Mouse (Mus musculus): ENCODE results near the gene Dcpp3. TPM values are rescaled to one million over a fixed set of nuclear protein-coding genes. Genes with fewer than 3 reads are reported as not detected.
"Not testable (repeated sequence)": the region's sequence is repeated elsewhere in the genome, so short reads cannot be mapped to it uniquely, and the experiment has no call there.

Dcpp3 gene
- polyA plus RNA-seq, 1 experiment from 2014 or later = not detected

DNA sequence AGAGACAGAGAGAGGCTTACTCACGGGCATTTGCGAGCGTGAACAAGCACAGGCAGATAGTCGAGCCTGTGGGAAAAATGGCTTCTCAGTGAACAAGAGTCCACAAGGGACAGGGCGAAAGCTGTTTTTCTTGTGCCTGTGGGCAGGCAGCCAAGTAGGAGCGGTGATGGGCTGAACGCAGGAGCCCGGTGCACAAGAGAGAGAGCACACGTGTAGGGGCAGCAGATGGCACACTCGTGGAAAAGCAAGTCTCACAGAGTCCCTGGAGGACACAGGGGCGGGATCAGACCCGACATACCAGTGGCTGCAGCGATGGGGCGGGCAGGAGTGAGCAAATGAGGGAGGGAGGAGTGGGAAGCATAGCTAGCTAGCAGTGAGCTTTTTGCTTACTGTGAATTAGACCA is 7.8 kb downstream of the Dcpp3 start:
- peak overlapping the region; percentile 88 for H3K4me2 ChIP-seq (ENCODE audit: low read depth, low read length, severe bottlenecking)
- no peaks in the 10 kb centered on the region for H3K9me3 ChIP-seq (ENCODE audit: control insufficient read depth, low read length)
- H3K36me3 ChIP-seq (ENCODE audit: control insufficient read depth, insufficient read depth, low read length) = no peaks in the 10 kb centered on the region
- H3K9ac ChIP-seq (ENCODE audit: low read length) = peak overlapping the region; percentile 63
- no peaks in the 10 kb centered on the region for H3K27me3 ChIP-seq (ENCODE audit: control insufficient read depth, insufficient read depth, low read length)
- peak overlapping the region; percentile 46 for H3K4me3 ChIP-seq (ENCODE audit: low read depth, low read length)
- WGBS = under 1% methylated on average over 14 of the region's 14 CpGs
- peaks cover 5% of the 10 kb centered on the region for H3K4me1 ChIP-seq (replicated peaks; ENCODE audit: control insufficient read depth, insufficient read depth, low read length)
- peak overlapping the region; percentile 96 for H3K27ac ChIP-seq (ENCODE audit: low read depth, low read length)
- ATAC-seq (replicated peaks; ENCODE audit: low FRiP score) (peak; percentile 80), DNase-seq (ENCODE audit: low spot score) (peak; percentile 82)

DNA sequence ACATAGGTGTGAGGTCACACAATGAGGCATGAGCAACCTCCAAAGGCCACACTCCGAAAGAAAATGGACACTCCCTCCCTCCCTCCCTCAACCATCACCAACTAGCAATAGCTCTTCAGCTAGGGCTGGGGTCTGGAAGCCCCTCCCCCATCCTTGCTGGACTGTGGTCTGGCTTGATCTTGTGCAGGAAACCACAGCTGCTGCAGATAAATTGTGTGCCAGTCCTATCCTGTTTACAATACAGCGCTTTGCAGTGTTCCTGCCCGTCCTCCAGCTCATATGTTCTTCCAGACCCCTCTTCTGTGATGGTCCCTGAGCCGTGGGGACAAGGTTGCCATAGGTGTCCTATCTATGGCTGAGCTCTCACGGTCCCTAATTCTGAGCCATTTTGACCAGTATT is 13.9 kb downstream of the Dcpp3 start:
- H3K4me1 ChIP-seq (replicated peaks; ENCODE audit: control insufficient read depth, insufficient read depth, low read length) = no peaks in the 10 kb centered on the region
- H3K4me3 ChIP-seq (ENCODE audit: low read depth, low read length) = no peak overlapping the region
- WGBS = 85% methylated on average over 5 of the region's 5 CpGs
- DNase-seq (ENCODE audit: low spot score) (no peak), ATAC-seq (replicated peaks; ENCODE audit: low FRiP score) (no peak)
- no peaks in the 10 kb centered on the region for H3K9me3 ChIP-seq (ENCODE audit: control insufficient read depth, low read length)
- no peaks in the 10 kb centered on the region for H3K27me3 ChIP-seq (ENCODE audit: control insufficient read depth, insufficient read depth, low read length)
- no peak overlapping the region for H3K4me2 ChIP-seq (ENCODE audit: low read depth, low read length, severe bottlenecking)
- no peaks in the 10 kb centered on the region for H3K36me3 ChIP-seq (ENCODE audit: control insufficient read depth, insufficient read depth, low read length)
- no peak overlapping the region for H3K9ac ChIP-seq (ENCODE audit: low read length)
- no peak overlapping the region for H3K27ac ChIP-seq (ENCODE audit: low read depth, low read length)

DNA sequence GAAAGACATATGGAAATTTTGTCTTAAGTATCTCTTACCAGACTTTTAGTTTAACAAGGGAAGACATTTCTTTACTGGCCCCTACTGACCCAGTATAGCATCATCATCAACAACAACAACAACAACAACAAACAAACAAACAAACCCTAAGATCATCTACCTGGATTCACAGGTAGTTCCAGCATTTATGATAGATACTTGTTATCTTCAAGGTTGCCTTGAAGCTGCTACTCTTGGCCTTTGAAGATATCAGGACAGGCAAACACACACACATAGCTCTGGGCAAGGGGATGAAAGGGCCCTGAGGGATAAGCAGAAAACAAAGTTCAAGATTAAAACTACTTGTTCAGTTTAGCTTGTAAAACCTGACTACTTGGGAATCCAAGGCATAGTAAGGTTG is 24.1 kb downstream of the Dcpp3 start, which contains the start of gene Sbp:
Gene Sbp, plus strand, starts transcription at position 301 of the 400 bp plus-strand sequence.
- no peak for ATAC-seq (replicated peaks; ENCODE audit: low FRiP score)

DNA sequence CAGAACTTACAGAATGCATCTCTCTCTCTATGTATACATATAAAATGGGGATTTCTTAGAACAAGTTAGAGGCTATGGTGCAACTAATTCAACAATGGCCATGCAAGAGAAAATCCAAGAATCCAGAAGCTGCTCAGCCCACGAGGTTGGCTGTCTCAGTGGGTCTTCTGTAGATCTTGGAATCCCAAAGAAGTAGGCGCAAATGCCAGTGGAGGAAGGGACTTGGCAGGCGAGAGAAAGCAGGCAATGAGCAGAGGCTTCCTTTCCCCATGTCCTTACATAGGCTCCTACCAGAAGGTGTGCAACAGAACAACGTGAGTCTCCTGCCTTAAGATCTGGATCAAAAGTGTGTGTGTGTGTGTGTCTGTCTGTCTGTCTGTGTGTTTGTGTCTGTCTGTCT is 30.2 kb downstream of the Dcpp3 start:
- H3K27me3 ChIP-seq (ENCODE audit: control insufficient read depth, insufficient read depth, low read length) = not testable (repeated sequence)
- 77% methylated on average over 4 of the region's 4 CpGs for WGBS

More for the DNA sequence above, 24.1 kb downstream of the Dcpp3 start, which contains the start of gene Sbp:
- Histone ChIP-seq H3K4me2 (ENCODE audit: low read depth, low read length, severe bottlenecking) (no peak within 1 kb of the TSS), H3K9me3 (ENCODE audit: control insufficient read depth, low read length) (no peaks in the 10 kb centered on the region), H3K4me3 (ENCODE audit: low read depth, low read length) (no peak within 1 kb of the TSS), H3K27ac (ENCODE audit: low read depth, low read length) (no peak within 1 kb of the TSS), H3K36me3 (ENCODE audit: control insufficient read depth, insufficient read depth, low read length) (no peaks in the 10 kb centered on the region), H3K27me3 (ENCODE audit: control insufficient read depth, insufficient read depth, low read length) (no peaks in the 10 kb centered on the region), H3K9ac (ENCODE audit: low read length) (no peak within 1 kb of the TSS), H3K4me1 (replicated peaks; ENCODE audit: control insufficient read depth, insufficient read depth, low read length) (no peaks in the 10 kb centered on the region)
- no peak for DNase-seq (ENCODE audit: low spot score)

DNA sequence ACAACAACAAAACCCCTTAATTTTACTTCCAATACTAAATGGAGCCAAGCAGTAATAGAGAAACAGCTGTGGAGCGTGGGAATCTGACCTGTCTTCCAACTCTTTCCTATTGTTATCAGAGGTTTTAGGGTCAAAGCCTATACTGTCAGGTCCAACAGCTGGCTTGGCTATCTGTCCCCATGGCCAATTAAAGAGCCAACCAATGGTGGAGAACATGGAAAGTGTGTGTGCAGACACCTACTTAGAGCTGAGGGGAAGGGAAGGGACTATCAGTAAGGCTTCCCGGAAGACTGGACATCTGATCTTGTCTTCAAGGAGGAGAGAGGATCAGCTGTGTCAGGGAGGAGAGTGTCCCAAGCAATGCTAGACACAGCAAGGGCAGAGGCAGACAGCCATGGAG is 31.8 kb downstream of the Dcpp3 start:
- 84% methylated on average over 2 of the region's 2 CpGs for WGBS
- Histone ChIP-seq H3K9ac (ENCODE audit: low read length) (no peak overlapping the region), H3K4me2 (ENCODE audit: low read depth, low read length, severe bottlenecking) (no peak overlapping the region), H3K27ac (ENCODE audit: low read depth, low read length) (no peak overlapping the region), H3K4me1 (replicated peaks; ENCODE audit: control insufficient read depth, insufficient read depth, low read length) (no peaks in the 10 kb centered on the region), H3K36me3 (ENCODE audit: control insufficient read depth, insufficient read depth, low read length) (no peaks in the 10 kb centered on the region), H3K27me3 (ENCODE audit: control insufficient read depth, insufficient read depth, low read length) (no peaks in the 10 kb centered on the region), H3K4me3 (ENCODE audit: low read depth, low read length) (no peak overlapping the region), H3K9me3 (ENCODE audit: control insufficient read depth, low read length) (no peaks in the 10 kb centered on the region)
- DNase-seq (ENCODE audit: low spot score) = no peak
- ATAC-seq (replicated peaks; ENCODE audit: low FRiP score) = no peak

More for the DNA sequence above, 30.2 kb downstream of the Dcpp3 start:
- ATAC-seq (replicated peaks; ENCODE audit: low FRiP score); H3K4me1 ChIP-seq (replicated peaks; ENCODE audit: control insufficient read depth, insufficient read depth, low read length); H3K4me3 ChIP-seq (ENCODE audit: low read depth, low read length); H3K9me3 ChIP-seq (ENCODE audit: control insufficient read depth, low read length); DNase-seq (ENCODE audit: low spot score); H3K4me2 ChIP-seq (ENCODE audit: low read depth, low read length, severe bottlenecking); H3K27ac ChIP-seq (ENCODE audit: low read depth, low read length); H3K9ac ChIP-seq (ENCODE audit: low read length); H3K36me3 ChIP-seq (ENCODE audit: control insufficient read depth, insufficient read depth, low read length): not testable (repeated sequence)

DNA sequence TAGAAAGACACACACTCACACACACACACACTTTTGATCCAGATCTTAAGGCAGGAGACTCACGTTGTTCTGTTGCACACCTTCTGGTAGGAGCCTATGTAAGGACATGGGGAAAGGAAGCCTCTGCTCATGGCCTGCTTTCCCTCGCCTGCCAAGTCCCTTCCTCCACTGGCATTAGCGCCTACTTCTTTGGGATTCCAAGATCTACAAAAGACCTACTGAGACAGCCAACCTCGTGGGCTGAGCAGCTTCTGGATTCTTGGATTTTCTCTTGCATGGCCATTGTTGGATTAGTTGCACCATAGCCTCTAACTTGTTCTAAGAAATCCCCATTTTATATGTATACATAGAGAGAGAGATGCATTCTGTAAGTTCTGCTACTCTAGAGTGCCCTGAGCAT is 33.6 kb downstream of the Dcpp3 start:
- WGBS = 82% methylated on average over 4 of the region's 4 CpGs

DNA sequence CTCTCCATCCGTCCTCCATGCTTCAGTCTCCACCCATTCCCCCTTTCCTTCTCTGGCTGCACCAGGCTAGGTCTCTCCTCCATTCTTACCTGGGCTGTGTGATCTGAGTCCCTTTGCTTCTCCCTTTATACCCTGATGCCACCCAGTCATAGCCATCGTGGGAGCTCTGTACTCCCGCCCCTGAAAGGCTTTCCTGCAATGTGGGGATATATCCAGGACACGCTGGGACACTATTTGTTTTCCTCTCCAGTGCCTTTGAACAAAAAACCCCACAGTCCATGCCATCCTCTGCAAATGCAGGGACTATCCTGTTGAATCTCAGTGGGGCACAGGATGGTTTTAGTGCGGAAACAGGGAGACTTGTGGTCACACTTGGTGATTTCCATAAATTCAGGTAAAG is 37.9 kb downstream of the Dcpp3 start, which contains the start of gene Sbpl:
Gene Sbpl, minus strand, starts transcription at position 101 of the 400 bp plus-strand sequence.
- Histone ChIP-seq H3K4me3 (ENCODE audit: low read depth, low read length) (no peak within 1 kb of the TSS), H3K27me3 (ENCODE audit: control insufficient read depth, insufficient read depth, low read length) (no peaks in the 10 kb centered on the region), H3K4me1 (replicated peaks; ENCODE audit: control insufficient read depth, insufficient read depth, low read length) (no peaks in the 10 kb centered on the region), H3K4me2 (ENCODE audit: low read depth, low read length, severe bottlenecking) (no peak within 1 kb of the TSS), H3K27ac (ENCODE audit: low read depth, low read length) (no peak within 1 kb of the TSS), H3K36me3 (ENCODE audit: control insufficient read depth, insufficient read depth, low read length) (no peaks in the 10 kb centered on the region), H3K9ac (ENCODE audit: low read length) (no peak within 1 kb of the TSS), H3K9me3 (ENCODE audit: control insufficient read depth, low read length) (no peaks in the 10 kb centered on the region)
- no peak for ATAC-seq (replicated peaks; ENCODE audit: low FRiP score)
- WGBS = 74% methylated on average over 5 of the region's 5 CpGs
- DNase-seq (ENCODE audit: low spot score) = no peak

More for the DNA sequence above, 33.6 kb downstream of the Dcpp3 start:
- H3K4me1 ChIP-seq (replicated peaks; ENCODE audit: control insufficient read depth, insufficient read depth, low read length); H3K4me3 ChIP-seq (ENCODE audit: low read depth, low read length); H3K9me3 ChIP-seq (ENCODE audit: control insufficient read depth, low read length); DNase-seq (ENCODE audit: low spot score); H3K4me2 ChIP-seq (ENCODE audit: low read depth, low read length, severe bottlenecking); H3K27me3 ChIP-seq (ENCODE audit: control insufficient read depth, insufficient read depth, low read length); ATAC-seq (replicated peaks; ENCODE audit: low FRiP score); H3K36me3 ChIP-seq (ENCODE audit: control insufficient read depth, insufficient read depth, low read length); H3K9ac ChIP-seq (ENCODE audit: low read length); H3K27ac ChIP-seq (ENCODE audit: low read depth, low read length): not testable (repeated sequence)

DNA sequence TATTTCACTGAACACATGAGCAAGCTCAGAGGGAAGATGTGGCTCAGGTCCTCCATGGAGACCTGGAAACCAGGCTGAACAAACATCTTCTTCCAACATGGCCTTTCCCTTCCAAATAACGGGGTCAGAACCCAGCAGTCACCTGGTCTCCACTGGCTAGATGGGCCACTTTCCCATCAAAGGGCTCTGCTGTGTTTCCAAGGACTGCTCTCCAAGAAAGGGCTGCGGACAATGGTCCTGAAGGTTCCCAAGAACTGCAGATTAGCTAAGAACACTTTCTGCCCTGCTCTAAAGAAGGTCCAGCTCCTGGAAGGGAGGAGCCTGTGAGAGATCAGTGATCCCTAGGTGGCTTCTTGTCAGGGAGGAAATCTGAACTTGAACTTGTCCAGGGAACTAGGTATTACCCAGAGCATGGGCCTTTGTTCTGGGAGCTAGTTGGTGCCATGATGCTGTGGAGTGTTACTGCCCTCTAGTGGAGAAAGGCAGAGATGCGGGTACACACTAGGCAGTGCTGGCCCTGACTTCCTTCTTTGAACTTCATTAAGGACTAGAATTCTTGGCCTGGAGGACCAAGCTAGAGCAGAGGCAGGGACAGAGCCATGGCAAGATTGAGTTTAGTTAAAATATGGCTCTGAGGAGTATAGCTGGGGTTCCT is 43.0 kb downstream of the Dcpp3 start:
- peak overlapping the region; percentile 20; the same call in 1 of the 2 replicates for H3K9ac ChIP-seq (ENCODE audit: low read length)
- whole genome bisulfite sequencing = 38% methylated on average over 3 of the region's 3 CpGs
- DNase-seq (ENCODE audit: low spot score) = peak; percentile 90
- H3K4me1 ChIP-seq (replicated peaks; ENCODE audit: control insufficient read depth, insufficient read depth, low read length) = no peaks in the 10 kb centered on the region
- H3K27ac ChIP-seq (ENCODE audit: low read depth, low read length) = no peak overlapping the region
- H3K9me3 ChIP-seq (ENCODE audit: control insufficient read depth, low read length) = no peaks in the 10 kb centered on the region
- no peaks in the 10 kb centered on the region for H3K36me3 ChIP-seq (ENCODE audit: control insufficient read depth, insufficient read depth, low read length)
- H3K4me3 ChIP-seq (ENCODE audit: low read depth, low read length) = no peak overlapping the region
- peak; percentile 93 for ATAC-seq (replicated peaks; ENCODE audit: low FRiP score)
- H3K4me2 ChIP-seq (ENCODE audit: low read depth, low read length, severe bottlenecking) = no peak overlapping the region
- no peaks in the 10 kb centered on the region for H3K27me3 ChIP-seq (ENCODE audit: control insufficient read depth, insufficient read depth, low read length)

DNA sequence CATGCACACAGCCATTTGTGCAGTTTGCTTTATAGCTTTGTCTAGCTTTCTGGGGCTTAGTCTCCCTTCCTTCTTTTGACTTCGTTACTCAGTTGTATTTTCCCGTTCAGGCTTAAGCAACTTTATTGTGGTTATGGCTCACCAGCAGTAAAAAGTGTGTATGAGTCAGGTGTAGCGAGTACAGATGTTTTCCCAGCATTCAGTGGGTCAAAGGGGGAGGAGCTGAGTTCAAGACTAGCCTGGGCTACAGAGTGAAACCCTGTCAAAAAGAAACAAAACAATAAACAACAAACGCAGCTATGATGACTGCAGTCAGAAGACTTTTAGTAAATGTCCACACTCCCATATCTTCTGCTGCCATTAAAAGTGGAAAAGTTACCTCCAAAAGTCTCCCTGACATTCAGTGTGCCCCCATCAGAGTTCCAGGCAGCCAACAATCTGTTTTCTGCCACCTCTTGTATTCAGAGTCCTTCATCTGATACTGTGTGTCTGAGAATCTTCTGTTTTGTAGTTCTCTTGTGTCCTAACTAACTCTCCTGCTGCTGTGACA is 44.4 kb downstream of the Dcpp3 start:
- Histone ChIP-seq H3K36me3 (ENCODE audit: control insufficient read depth, insufficient read depth, low read length) (no peaks in the 10 kb centered on the region), H3K27me3 (ENCODE audit: control insufficient read depth, insufficient read depth, low read length) (no peaks in the 10 kb centered on the region), H3K9me3 (ENCODE audit: control insufficient read depth, low read length) (no peaks in the 10 kb centered on the region), H3K4me2 (ENCODE audit: low read depth, low read length, severe bottlenecking) (no peak overlapping the region), H3K4me1 (replicated peaks; ENCODE audit: control insufficient read depth, insufficient read depth, low read length) (no peaks in the 10 kb centered on the region), H3K9ac (ENCODE audit: low read length) (no peak overlapping the region), H3K27ac (ENCODE audit: low read depth, low read length) (no peak overlapping the region), H3K4me3 (ENCODE audit: low read depth, low read length) (no peak overlapping the region)
- DNase-seq (ENCODE audit: low spot score) = no peak
- WGBS = 40% methylated on average over 4 of the region's 4 CpGs
- no peak for ATAC-seq (replicated peaks; ENCODE audit: low FRiP score)
